Mouse (Mus musculus) forelimb bud, embryonic 11.5 days (tissue): ENCODE measurements around the gene Cts8.
A peak's percentile ranks its signal among the peaks of the same experiment; 100 is the strongest.

Experiments used
- DNase-seq: peaks from one replicate; pipeline ENCODE4 v3.0.0-alpha.2; 2012; ENCODE audit warnings: low read depth, low spot score

Gene Cts8

DNA sequence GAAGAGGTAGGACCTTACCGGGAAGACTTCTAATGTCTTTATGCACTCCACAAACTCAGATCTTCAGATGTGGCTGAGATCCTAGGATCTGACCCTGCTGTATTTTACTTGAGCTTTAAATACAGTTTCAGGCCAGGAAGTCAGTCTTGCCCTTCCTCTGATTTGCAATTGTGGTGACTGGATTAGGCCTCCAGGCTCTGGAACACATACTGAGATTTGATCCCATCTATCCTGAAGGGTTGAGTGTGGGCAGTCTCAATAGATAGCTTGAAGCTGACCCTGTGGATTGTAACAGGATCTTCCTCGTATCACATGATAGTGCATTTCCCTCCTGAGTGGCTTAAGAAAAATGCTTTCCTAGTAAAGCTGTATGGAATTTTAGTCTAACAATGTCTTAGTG, at the start of gene Cts8:
Cts8 (minus strand) TSS at position 101 of the 400 bp plus-strand sequence.
- DNase-seq = no peak

DNA sequence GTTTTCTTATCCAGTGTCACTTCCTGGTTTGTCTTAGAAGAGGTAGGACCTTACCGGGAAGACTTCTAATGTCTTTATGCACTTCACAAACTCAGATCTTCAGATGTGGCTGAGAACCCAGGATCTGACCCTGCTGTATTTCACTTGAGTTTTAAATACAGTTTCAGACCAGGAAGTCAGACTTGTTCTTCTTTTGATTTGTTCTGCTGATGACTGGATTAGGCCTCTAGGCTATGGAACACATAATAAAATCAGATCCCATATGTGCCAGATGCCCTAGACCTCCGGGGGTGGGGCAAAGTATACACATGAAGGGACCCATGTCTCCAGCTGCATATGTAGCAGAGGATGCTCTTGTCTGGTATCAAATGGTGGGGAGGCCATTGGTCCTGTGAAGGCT, 33.6 kb upstream of the Cts8 start, which contains the start of gene Gm49398:
Gm49398 (minus strand) TSS at position 101 of the 400 bp plus-strand sequence.
- DNase-seq = no peak

DNA sequence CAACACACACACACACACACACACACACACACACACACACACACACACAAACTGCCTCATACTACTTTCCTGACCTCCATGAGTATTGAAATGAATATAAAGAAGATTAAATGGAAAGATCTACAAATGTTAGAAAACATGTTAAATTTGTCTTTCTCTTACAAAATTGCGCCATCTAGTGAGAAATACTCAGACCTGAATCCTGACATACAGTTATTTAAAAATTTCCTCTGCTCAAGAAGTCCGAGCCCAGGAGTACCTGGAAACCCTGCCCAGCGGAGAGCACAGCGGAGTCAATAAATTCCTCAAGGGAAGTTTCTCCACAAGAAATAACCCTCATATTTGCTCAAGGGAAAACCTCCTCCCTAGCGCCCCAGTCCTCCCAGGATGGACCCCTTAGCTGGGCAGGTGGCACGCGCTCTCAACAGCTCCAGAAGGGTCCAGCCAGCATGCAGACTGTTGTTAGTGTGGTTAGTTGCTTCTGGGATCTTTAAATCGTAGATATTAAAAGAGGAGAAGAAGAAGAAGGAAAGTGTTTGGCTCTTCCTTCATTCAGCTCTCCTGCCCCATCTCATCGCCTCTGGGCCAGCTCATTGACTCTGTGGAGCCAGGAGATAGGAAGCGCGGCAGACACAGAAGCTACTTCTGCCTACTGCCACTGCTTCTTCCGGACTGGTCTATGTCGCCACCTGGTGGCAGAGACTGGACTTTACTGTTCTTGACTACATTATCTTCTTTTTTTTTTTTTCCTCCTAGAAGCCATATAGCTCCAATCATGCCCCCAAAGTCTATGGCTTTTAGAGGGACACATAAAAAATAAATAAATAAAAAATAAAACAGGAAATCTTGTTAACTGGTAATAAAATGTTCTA, 13.8 kb downstream of the Cts8 start:
- peak; percentile 61 for DNase-seq

DNA sequence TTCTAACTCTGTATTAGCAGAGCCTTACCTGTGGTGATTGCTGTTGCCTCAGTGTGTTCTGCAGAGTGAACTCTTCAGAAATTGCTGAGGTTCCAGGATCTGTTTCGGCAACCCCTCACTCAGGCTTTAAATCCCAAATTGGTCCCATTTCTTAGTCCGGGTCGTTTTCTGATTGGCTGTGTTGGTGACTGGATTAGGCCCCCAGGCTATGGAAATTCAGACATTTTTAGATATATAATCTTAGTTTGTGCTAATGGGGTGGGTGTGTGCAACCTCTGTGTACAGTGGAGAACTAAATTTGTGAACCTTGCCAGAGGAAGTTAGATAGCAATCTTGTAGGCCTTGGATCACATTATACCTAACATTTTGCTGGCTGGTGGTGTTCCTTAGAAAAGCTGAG, 51.8 kb downstream of the Cts8 start, which contains the start of gene Cts6:
Cts6 (minus strand) TSS at position 101 of the 400 bp plus-strand sequence.
- DNase-seq = no peak
